Mouse (Mus musculus) heart, adult 2 months (tissue): Measurements from ENCODE around the gene Cmtm7. TPM values are rescaled to one million over a fixed set of nuclear protein-coding genes. Genes with fewer than 3 reads are reported as not detected.

Experiments used
- DNase-seq, 2 experiments: peaks; one replicate each; pipeline ENCODE4 v3.0.0; 2021
- H3K27ac ChIP-seq: fragments of 200-600 bp; 2 replicates; pipeline ENCODE4 v1.8.1; 2022
- H3K27me3 ChIP-seq: fragments of 200-500 bp; 2 replicates; pipeline ENCODE4 v1.6.1; 2012; ENCODE audit warnings: mild to moderate bottlenecking, low read length, inconsistent platforms, mixed read lengths; ENCODE audit not compliant: control insufficient read depth, insufficient read depth
- H3K36me3 ChIP-seq: fragments of 200-500 bp; 2 replicates; pipeline ENCODE4 v1.6.1; 2012; ENCODE audit warnings: low read length, inconsistent platforms; ENCODE audit not compliant: control insufficient read depth, insufficient read depth
- H3K4me1 ChIP-seq: fragments of 200-500 bp; 2 replicates; pipeline ENCODE4 v1.6.1; 2011; ENCODE audit warnings: low read length; ENCODE audit not compliant: control insufficient read depth, insufficient read depth
- H3K4me3 ChIP-seq: fragments of 200-600 bp; 2 replicates; pipeline ENCODE4 v1.8.1; 2022
- H3K79me2 ChIP-seq: fragments of 200-500 bp; replicated peaks from 2 replicates; pipeline ENCODE4 v1.6.1; 2012; ENCODE audit warnings: mild to moderate bottlenecking, inconsistent platforms, low read length, moderate library complexity, mixed read lengths; ENCODE audit not compliant: control insufficient read depth, insufficient read depth
- H3K9ac ChIP-seq: fragments of 200-500 bp; 2 replicates; pipeline ENCODE4 v1.6.1; 2012; ENCODE audit warnings: low read depth, mild to moderate bottlenecking, control low read depth, inconsistent platforms, low read length, mixed read lengths
- CTCF ChIP-seq: fragments of 200-600 bp; IDR thresholded peaks from 2 replicates; pipeline ENCODE4 v1.8.1; 2022; ENCODE audit warnings: antibody characterized with exemption, mild to moderate bottlenecking, moderate library complexity
- EP300 ChIP-seq: fragments of 200-500 bp; IDR thresholded peaks from 2 replicates; pipeline ENCODE4 v1.6.1; 2011; ENCODE audit warnings: low read depth, low read length, control low read depth; ENCODE audit not compliant: insufficient read depth
- POLR2A ChIP-seq: fragments of 200-500 bp; IDR thresholded peaks from 2 replicates; pipeline ENCODE4 v1.6.1; 2011; ENCODE audit warnings: mild to moderate bottlenecking, low read depth, low read length, control low read depth; ENCODE audit not compliant: insufficient read depth
- WGBS: fragments of 180-500 bp; shearing (Covaris S2); methylation state at CpG from one replicate; pipeline ENCODE4 v1.1.7; 2018; 5-methylcytosine and 5-hydroxymethylcytosine counted together
- intact Hi-C: fragments of 180-260 bp; cut with DNase I; formaldehyde crosslinking; loops from one replicate; pipeline ENCODE4 v1.15.1; 2025
- polyA plus RNA-seq: library from polyadenylated mRNA; depleted of rRNA; stranded (reverse); fragments of >200 nt; gene quantifications from 2 replicates; pipeline ENCODE4 v1.2.3, GENCODE M21; 2012; rRNA removed
- total RNA-seq, 2 experiments: library from RNA; stranded (reverse); gene quantifications; 2 replicates each; pipeline ENCODE4 v1.2.3; 2021

Cmtm7 gene
- total and polyA plus RNA-seq, 3 experiments, result 11.5 to 46.6 (median 12.6) TPM

DNA sequence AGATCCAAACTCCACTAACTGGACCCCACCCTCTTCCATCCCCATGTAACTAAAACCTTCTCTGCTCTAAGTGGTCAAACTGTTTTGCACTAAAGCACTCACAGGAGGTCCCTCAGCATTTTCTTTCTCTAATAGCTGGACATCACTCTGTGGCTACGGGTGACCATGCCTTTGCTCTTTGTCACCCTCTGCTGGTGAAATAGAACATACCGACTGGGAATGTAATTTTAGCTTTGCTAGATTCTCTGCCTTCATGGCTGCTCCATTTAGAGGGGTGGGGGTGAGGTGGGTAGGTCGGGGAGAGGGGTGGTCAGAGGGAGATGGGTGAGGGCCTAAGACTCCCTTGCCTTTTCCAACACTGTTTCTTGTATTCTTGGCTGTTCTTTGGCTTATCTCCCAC is 54.3 kb downstream of the Cmtm7 start:
- Histone ChIP-seq H3K4me1 (peaks cover 4% of the 10 kb centered on the region), H3K36me3 (no peaks in the 10 kb centered on the region; the same call in 1 of the 2 replicates), H3K4me3 (no peak overlapping the region), H3K27me3 (no peaks in the 10 kb centered on the region), H3K27ac (no peak overlapping the region), H3K9ac (no peak overlapping the region), H3K79me2 (no peaks in the 10 kb centered on the region)
- intact Hi-C loops, result loop anchor here (1.0 kb wide), 1 partner anchor 79 kb away; no protein-coding TSS in a partner anchor
- no peak for DNase-seq
- WGBS, result 0% methylated on average over 3 of the region's 3 CpGs
- no peak for TF ChIP-seq EP300
- TF ChIP-seq CTCF, result peak; percentile 82
- no peak for TF ChIP-seq POLR2A

DNA sequence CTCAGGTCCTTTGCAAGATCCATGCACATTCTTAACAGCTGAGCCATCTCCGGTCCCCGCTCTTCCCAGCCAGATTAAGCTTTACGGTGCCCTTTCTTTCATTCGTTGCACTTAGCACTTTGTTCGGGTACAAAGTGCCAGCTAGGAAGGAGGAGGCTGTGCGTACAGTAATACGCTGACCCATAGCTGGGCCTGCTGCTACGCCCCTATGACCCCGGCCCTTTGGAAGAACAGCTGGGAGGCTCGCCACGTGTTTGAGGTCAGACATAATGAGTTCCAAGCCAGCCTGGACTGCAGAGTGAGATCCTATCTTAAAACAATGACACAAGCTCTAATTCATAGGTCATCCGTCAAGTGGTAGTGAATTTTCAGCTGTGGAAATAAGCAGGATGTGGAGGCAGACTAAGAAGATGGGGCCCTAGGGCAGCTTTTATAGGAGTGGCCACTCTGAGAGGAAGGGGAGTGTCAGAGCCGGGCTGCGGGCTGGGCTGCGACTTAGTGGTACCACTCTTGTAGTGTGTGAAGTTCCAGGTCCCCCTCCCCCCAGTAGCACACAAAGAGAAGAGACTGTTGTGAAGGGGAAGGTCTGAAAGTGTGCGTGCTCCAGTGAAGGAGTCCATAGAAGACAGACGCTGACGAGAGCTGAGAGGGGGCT is 64.9 kb downstream of the Cmtm7 start:
- no peak for TF ChIP-seq EP300
- no peak for TF ChIP-seq POLR2A
- WGBS, result 84% methylated on average over 18 of the region's 18 CpGs
- Histone ChIP-seq H3K36me3 (no peaks in the 10 kb centered on the region; the same call in 1 of the 2 replicates), H3K4me3 (no peak overlapping the region), H3K79me2 (no peaks in the 10 kb centered on the region), H3K4me1 (no peaks in the 10 kb centered on the region), H3K27me3 (no peaks in the 10 kb centered on the region; the same call in 1 of the 2 replicates), H3K27ac (no peak overlapping the region), H3K9ac (no peak overlapping the region)
- intact Hi-C loops, result no loop called here
- no peak for DNase-seq

DNA sequence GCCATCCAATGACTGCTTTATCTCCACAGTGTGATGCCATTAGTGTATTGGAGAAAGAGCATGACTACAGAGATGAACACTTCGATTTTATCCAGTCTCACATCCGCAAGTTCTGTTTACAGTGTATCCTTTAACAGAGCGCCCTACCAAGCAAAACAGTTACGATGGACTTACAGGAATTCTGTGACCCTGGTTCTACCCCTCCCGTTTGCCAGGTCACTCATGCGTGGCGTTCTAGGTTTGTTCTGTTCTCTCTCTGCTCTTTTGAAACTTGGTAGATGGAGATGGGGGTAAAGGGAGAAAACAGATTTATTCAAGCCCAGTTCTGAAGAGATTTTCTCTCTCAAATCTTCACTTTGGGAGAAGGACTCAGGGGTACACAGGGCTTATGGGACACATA is 68.2 kb downstream of the Cmtm7 start:
- no peak for TF ChIP-seq CTCF
- TF ChIP-seq POLR2A, result no peak
- TF ChIP-seq EP300, result no peak
- Histone ChIP-seq H3K27ac (no peak overlapping the region), H3K9ac (no peak overlapping the region), H3K79me2 (no peaks in the 10 kb centered on the region), H3K27me3 (no peaks in the 10 kb centered on the region; the same call in 1 of the 2 replicates), H3K4me3 (no peak overlapping the region), H3K36me3 (no peaks in the 10 kb centered on the region; the same call in 1 of the 2 replicates), H3K4me1 (no peaks in the 10 kb centered on the region)
- WGBS, result 93% methylated on average over 7 of the region's 7 CpGs
- intact Hi-C loops, result no loop called here
- DNase-seq, result no peak

DNA sequence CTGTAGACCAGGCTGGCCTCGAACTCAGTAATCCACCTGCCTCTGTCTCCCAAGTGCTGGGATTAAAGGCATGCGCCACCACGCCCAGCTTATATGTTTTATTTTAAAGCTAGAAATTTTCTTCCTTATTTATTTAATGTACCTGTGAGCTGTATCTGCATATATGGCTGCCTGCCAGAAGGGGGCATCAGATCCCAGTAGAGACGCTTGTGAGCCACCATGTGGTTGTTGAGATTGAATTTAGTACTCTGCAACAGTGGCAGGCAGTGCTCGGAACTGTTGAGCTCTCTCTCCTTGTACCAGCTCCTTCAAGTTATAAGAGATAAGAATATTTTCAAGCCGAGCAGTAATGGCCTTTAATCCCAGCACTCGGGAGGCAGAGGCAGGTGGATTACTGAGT is 71.3 kb downstream of the Cmtm7 start:
- WGBS, result 75% methylated on average over 7 of the region's 7 CpGs

DNA sequence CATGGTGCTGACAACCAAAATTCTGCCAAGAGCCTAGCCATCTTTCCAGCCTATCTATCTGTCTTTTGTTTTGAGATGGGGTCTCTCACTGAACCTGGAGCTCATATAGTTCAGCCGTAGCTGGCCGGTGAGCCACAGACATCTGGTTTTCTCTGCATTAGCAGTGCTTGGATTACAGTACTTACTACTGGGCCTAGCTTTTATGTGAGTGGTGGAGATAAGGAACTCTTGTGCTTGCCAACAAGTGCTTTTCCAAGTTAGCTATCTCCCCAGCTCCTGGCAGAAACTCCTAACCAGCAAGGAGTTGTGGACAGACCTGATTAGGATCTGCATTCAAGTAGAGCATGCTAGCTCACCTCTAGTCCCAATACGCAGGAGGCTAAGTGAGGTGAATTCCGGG is 73.9 kb downstream of the Cmtm7 start:
- no peak overlapping the region for H3K4me3 ChIP-seq
- no peaks in the 10 kb centered on the region; the same call in 1 of the 2 replicates for H3K4me1 ChIP-seq
- no peak overlapping the region for H3K27ac ChIP-seq
- no peaks in the 10 kb centered on the region for H3K27me3 ChIP-seq
- WGBS, result 70% methylated on average over 4 of the region's 4 CpGs
- DNase-seq, result no peak
- TF ChIP-seq EP300 (no peak), POLR2A (no peak), CTCF (no peak)
- no peaks in the 10 kb centered on the region; the same call in 1 of the 2 replicates for H3K79me2 ChIP-seq
- no peak overlapping the region for H3K9ac ChIP-seq
- peaks cover 4% of the 10 kb centered on the region; the same call in 1 of the 2 replicates for H3K36me3 ChIP-seq
- intact Hi-C loops, result no loop called here

More for the DNA sequence above, 71.3 kb downstream of the Cmtm7 start:
- Histone ChIP-seq H3K4me3 (no peak overlapping the region), H3K79me2 (no peaks in the 10 kb centered on the region), H3K9ac (no peak overlapping the region), H3K27me3 (no peaks in the 10 kb centered on the region; the same call in 1 of the 2 replicates), H3K27ac (no peak overlapping the region), H3K4me1 (no peaks in the 10 kb centered on the region), H3K36me3 (peaks cover 4% of the 10 kb centered on the region; the same call in 1 of the 2 replicates)
- no peak for TF ChIP-seq EP300
- peak; percentile 43 for TF ChIP-seq CTCF
- DNase-seq, result no peak
- intact Hi-C loops, result no loop called here

Other genes starting within 250 kb of the Cmtm7 start
- not detected for gene Trim71, start 217.5 kb downstream of the Cmtm7 start, total RNA-seq
- gene Trim71, start 217.5 kb downstream of the Cmtm7 start, polyA plus RNA-seq, result not detected in 2 replicates
- gene Cnot10, start 141.7 kb downstream of the Cmtm7 start, total RNA-seq, result 10 to 100 TPM; 22.5 to 23.5 TPM
- 16.8 and 26.2 TPM in 2 replicates for gene Cnot10, start 141.7 kb downstream of the Cmtm7 start, polyA plus RNA-seq
- 10 to 100 TPM; 64.3 to 68.2 TPM for gene Dync1li1, start 93.1 kb downstream of the Cmtm7 start, total RNA-seq
- gene Dync1li1, start 93.1 kb downstream of the Cmtm7 start, polyA plus RNA-seq, result 22.4 and 32.6 TPM in 2 replicates
- 10 to 100 TPM; 21.0 to 25.8 TPM for gene Cmtm6, start 50.7 kb downstream of the Cmtm7 start, total RNA-seq
- gene Cmtm6, start 50.7 kb downstream of the Cmtm7 start, polyA plus RNA-seq, result 17.9 and 38.0 TPM in 2 replicates
- 10 to 100 TPM; 11.5 to 11.9 TPM for gene Cmtm8, start 62.3 kb upstream of the Cmtm7 start, total RNA-seq
- gene Cmtm8, start 62.3 kb upstream of the Cmtm7 start, polyA plus RNA-seq, result 28.7 and 39.4 TPM in 2 replicates
- gene Gpd1l, start 152.1 kb upstream of the Cmtm7 start, total RNA-seq, result 10 to 100 TPM; 36.9 to 42.0 TPM
- 33.3 and 59.3 TPM in 2 replicates for gene Gpd1l, start 152.1 kb upstream of the Cmtm7 start, polyA plus RNA-seq
- 1 to 10 TPM; 2.0 to 3.4 TPM for gene Osbpl10, start 196.7 kb upstream of the Cmtm7 start, total RNA-seq
- gene Osbpl10, start 196.7 kb upstream of the Cmtm7 start, polyA plus RNA-seq, result 0.88 and 1.4 TPM in 2 replicates
- gene Rps27rt, start 200.9 kb upstream of the Cmtm7 start, total RNA-seq, result 10 to 100 TPM; 14.3 to 32.5 TPM
- gene Rps27rt, start 200.9 kb upstream of the Cmtm7 start, polyA plus RNA-seq, result 23.0 and 46.7 TPM in 2 replicates